Mouse (Mus musculus): Measurements from ENCODE around the gene Cdh6. TPM values are rescaled to one million over a fixed set of nuclear protein-coding genes. Genes with fewer than 3 reads are reported as not detected.

The Cdh6 gene
- total and polyA plus RNA-seq, 2 experiments from 2014 or later, result 18.1 to 20.1 TPM

DNA sequence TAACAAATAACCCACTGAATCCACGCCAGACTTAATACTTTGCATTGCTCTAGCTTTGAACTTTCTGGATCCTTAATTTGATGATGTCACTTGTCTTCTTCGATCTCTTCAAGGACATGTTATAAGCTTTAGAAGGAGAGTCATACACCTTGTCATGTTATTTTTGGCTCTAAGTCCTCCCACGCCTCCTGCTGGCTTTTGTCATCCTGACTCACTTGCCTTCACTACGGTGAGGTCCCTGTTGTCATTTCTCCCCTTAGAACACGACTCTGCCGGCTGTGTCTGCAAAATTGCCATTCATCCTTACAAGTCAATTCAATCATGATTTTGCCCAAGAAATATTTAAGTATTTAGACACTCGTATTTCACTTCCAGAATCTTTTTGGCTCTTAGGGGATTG is 171.9 kb downstream of the Cdh6 start:
- Histone ChIP-seq H3K27me3 (ENCODE audit: insufficient read depth, low read length) (no peaks in the 10 kb centered on the region), H3K36me3 (ENCODE audit: insufficient read depth, low read length) (no peaks in the 10 kb centered on the region), H3K9ac (replicated peaks; ENCODE audit: low read length, poor library complexity, severe bottlenecking) (no peak overlapping the region), H3K4me1 (ENCODE audit: insufficient read depth, low read length) (no peaks in the 10 kb centered on the region), H3K27ac (ENCODE audit: low read depth, low read length) (no peak overlapping the region), H3K9me3 (ENCODE audit: low read length) (no peaks in the 10 kb centered on the region), H3K4me2 (ENCODE audit: low read depth, low read length, poor library complexity, severe bottlenecking) (no peak overlapping the region), H3K4me3 (ENCODE audit: low read depth, low read length) (no peak overlapping the region)
- ATAC-seq (ENCODE audit: low FRiP score), result no peak
- DNase-seq (ENCODE audit: low spot score), result no peak
- no peak for TF ChIP-seq CTCF (IDR thresholded peaks at IDR 0.05)
- WGBS, result 72% methylated on average over 7 of the region's 7 CpGs

DNA sequence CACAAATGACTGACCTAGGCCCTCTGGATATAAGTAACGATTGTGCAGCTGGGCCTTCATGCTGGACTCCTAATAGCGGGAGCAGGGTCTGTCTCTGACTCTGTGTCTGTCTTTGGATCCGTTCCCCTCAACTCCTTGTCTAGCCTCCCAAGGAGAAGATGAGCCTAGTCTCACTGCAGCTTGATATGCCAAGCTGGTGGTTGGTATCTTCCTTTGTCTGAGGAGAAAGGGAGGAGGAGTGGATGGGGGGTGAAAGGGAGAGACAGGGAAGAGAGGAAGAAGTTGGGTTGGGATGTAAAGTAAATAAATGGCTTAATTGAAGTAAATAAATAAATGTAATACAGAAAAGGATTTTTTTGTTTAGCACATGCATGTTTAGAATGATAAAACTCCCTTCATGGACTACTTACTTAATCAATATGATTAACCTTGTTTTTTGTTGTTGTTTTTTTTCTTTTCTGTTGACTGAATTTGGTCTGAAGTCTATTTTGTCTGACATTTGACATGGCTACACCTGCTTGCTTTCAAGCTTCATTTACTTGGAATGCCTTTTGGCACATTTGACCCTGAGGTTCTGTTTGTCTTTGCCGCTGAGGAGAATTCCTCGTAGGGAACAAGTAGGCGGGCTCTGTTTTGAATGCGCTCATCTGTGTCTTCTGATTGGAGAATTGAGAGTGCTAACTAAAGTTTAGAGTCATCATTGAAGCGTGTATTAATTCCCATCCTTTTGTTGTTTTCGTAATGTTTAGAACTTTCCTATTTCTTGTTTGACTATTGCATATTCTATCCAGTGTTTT is 178.7 kb downstream of the Cdh6 start:
- no peak for TF ChIP-seq CTCF (IDR thresholded peaks at IDR 0.05)
- ATAC-seq (ENCODE audit: low FRiP score) (no peak), DNase-seq (ENCODE audit: low spot score) (no peak)
- WGBS, result 86% methylated on average over 9 of the region's 9 CpGs
- Histone ChIP-seq H3K27ac (ENCODE audit: low read depth, low read length) (no peak overlapping the region), H3K27me3 (ENCODE audit: insufficient read depth, low read length) (no peaks in the 10 kb centered on the region), H3K4me3 (ENCODE audit: low read depth, low read length) (no peak overlapping the region), H3K9ac (replicated peaks; ENCODE audit: low read length, poor library complexity, severe bottlenecking) (no peak overlapping the region), H3K4me2 (ENCODE audit: low read depth, low read length, poor library complexity, severe bottlenecking) (no peak overlapping the region), H3K4me1 (ENCODE audit: insufficient read depth, low read length) (no peaks in the 10 kb centered on the region), H3K9me3 (ENCODE audit: low read length) (no peaks in the 10 kb centered on the region), H3K36me3 (ENCODE audit: insufficient read depth, low read length) (no peaks in the 10 kb centered on the region)
